In the genomic region with DNA sequence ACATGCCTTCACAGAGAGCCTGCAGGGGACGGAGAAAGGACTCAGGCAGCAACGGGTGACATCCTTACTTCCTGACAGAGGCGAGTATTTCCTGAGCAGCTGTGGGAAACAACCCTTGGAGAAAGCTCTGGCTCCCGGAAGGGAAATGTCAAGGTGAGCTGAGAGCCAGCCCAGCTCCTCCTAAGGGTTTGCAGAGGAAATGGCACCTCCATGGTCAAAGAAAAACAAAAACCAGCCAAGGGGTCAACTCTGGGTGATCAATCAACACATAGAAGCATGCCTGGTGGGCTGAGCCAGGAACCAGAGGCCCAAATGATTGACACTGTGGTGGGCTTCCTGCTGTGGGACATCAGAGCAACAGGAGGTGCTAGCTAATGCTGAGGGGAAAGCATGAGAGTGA, we compare ENCODE assay signal across 21 mouse cellular contexts. TPM values are rescaled to one million over a fixed set of nuclear protein-coding genes. Genes with fewer than 3 reads are reported as not detected.
DNase-seq lines count a peak whose midpoint lies in the region; ATAC-seq and TF ChIP-seq lines count a peak whose summit lies in the region.
"Had no signal": no experiment of that assay in that cellular context is flagged by ENCODE, and none has a peak within 500 bp of the region (broad histone marks: within the 10 kb centered on the region; RNA-seq: fewer than 3 reads in every experiment).

No protein-coding gene starts in this region.

- TF ChIP-seq POLR2A in kidney, adult 2 months (IDR thresholded peaks at IDR 0.05; ENCODE audit: low read depth, low read length): no peak

- H3K4me2 ChIP-seq in liver, embryonic 13.5 days: no peak overlapping the region
- H3K4me2 ChIP-seq in liver, postnatal 0 days (ENCODE audit: low read depth, low read length): no peak overlapping the region
- H3K4me2 ChIP-seq: heart, embryonic 11.5 days had no signal

- 0 out of 2 replicates have a peak overlapping the region, but pooled peaks have one; percentile 26 for H3K27ac ChIP-seq in liver, embryonic 13.5 days
- no peak overlapping the region for H3K27ac ChIP-seq in liver, postnatal 0 days (ENCODE audit: low read depth)
- H3K27ac ChIP-seq in kidney, adult 2 months (ENCODE audit: insufficient read depth, low read depth, low read length): no peak overlapping the region
- H3K27ac ChIP-seq: stomach, postnatal 0 days had no signal

- no peak for TF ChIP-seq EP300 in liver, postnatal 0 days (IDR thresholded peaks at IDR 0.05; ENCODE audit: low read depth)

- no peaks in the 10 kb centered on the region for H3K27me3 ChIP-seq in liver, embryonic 13.5 days
- H3K27me3 ChIP-seq in liver, postnatal 0 days (ENCODE audit: insufficient read depth, low read length): no peaks in the 10 kb centered on the region
- H3K27me3 ChIP-seq in kidney, adult 2 months (replicated peaks; ENCODE audit: control insufficient read depth, insufficient read depth, low read length): no peaks in the 10 kb centered on the region

- H3K9me3 ChIP-seq in liver, embryonic 13.5 days (replicated peaks): no peaks in the 10 kb centered on the region
- no peaks in the 10 kb centered on the region for H3K9me3 ChIP-seq in liver, postnatal 0 days (ENCODE audit: low read length)

- TF ChIP-seq CTCF in liver, postnatal 0 days (IDR thresholded peaks at IDR 0.05; ENCODE audit: low read depth): no peak
- TF ChIP-seq CTCF in kidney, adult 2 months (conservative IDR thresholded peaks at IDR 0.05; ENCODE audit: insufficient read depth, insufficient read length, low read depth, low read length): no peak

- no peak overlapping the region for H3K9ac ChIP-seq in liver, embryonic 13.5 days
- H3K9ac ChIP-seq in liver, postnatal 0 days (replicated peaks): no peak overlapping the region

- 47% methylated on average over 4 of the region's 4 CpGs for WGBS in liver, embryonic 13.5 days (ENCODE audit: insufficient replicate concordance)
- 59% methylated on average over 4 of the region's 4 CpGs for WGBS in liver, postnatal 0 days (ENCODE audit: insufficient replicate concordance)
- 45% methylated on average over 4 of the region's 4 CpGs for WGBS in kidney, adult 2 months

- peak; percentile 25 to 69 for DNase-seq in adrenal gland, adult (ENCODE audit: inconsistent age in 2 of 2, low spot score in 1 of 2)
- DNase-seq in adrenal gland, postnatal 4 days (ENCODE audit: low spot score in 2 of 2): no peak
- no peak for DNase-seq in liver, embryonic 13.5 days
- DNase-seq in liver, postnatal 0 days: no peak
- DNase-seq in kidney, adult 2 months: peak; percentile 40
- DNase-seq in kidney, postnatal 36 days: peak; percentile 29 to 33
- DNase-seq in spleen, postnatal 10 days (ENCODE audit: low spot score in 2 of 2): no peak
- DNase-seq: cerebellum, adult 9-10 months; gastrocnemius, postnatal 10 days; heart, postnatal 36 days; spleen, adult 18-20 months; thymus, postnatal 4 days had no signal

- H3K4me1 ChIP-seq in liver, embryonic 13.5 days (replicated peaks): no peaks in the 10 kb centered on the region
- H3K4me1 ChIP-seq in liver, postnatal 0 days (ENCODE audit: insufficient read depth): peaks cover 2% of the 10 kb centered on the region; the same call in 1 of the 2 replicates
- H3K4me1 ChIP-seq in kidney, adult 2 months (ENCODE audit: control insufficient read depth, insufficient read depth, low read length): no peaks in the 10 kb centered on the region

- H3K4me3 ChIP-seq in liver, embryonic 13.5 days (replicated peaks): no peak overlapping the region
- no peak overlapping the region for H3K4me3 ChIP-seq in liver, postnatal 0 days (ENCODE audit: low read depth, low read length)
- H3K4me3 ChIP-seq in kidney, adult 2 months (ENCODE audit: insufficient read depth, low read depth, low read length): no peak overlapping the region
- H3K4me3 ChIP-seq: erythroblast, embryonic 14.5 days had no signal

- ATAC-seq in liver, embryonic 13.5 days (ENCODE audit: low read depth): no peak
- ATAC-seq in liver, postnatal 0 days: no peak
- ATAC-seq in inflammation-experienced regulatory T-cells, adult 6 months: no peak
- ATAC-seq: activated CD4-positive, CD25-positive, alpha-beta regulatory T cell, adult 4 months; forebrain, embryonic 16.5 days; lung, postnatal 0 days had no signal

- no peaks in the 10 kb centered on the region for H3K36me3 ChIP-seq in liver, embryonic 13.5 days
- no peaks in the 10 kb centered on the region; the same call in 1 of the 2 replicates for H3K36me3 ChIP-seq in liver, postnatal 0 days (replicated peaks; ENCODE audit: insufficient read depth, low read length)
- no peaks in the 10 kb centered on the region for H3K36me3 ChIP-seq in kidney, adult 2 months (ENCODE audit: control insufficient read depth, insufficient read depth, low read length)

RNA-seq across cellular contexts. Expression of a gene that starts 29.6 kb away (rescaled TPM):
- total RNA-seq in adrenal gland, postnatal 4 days (2021): 10 to 100 TPM in 1 of 2 experiments, 1 to 10 TPM in 1; 7.3 to 54.5 TPM
- polyA plus RNA-seq in liver, embryonic 13.5 days (2015; fragmentation: Nextera tagmentation; extraction: Ambion mirVana): 7.7 and 7.9 TPM in 2 replicates
- 589 and 592 TPM in 2 replicates for polyA plus RNA-seq in liver, postnatal 0 days (2015; fragmentation: Nextera tagmentation; extraction: Ambion mirVana)
- polyA plus RNA-seq in kidney, adult 2 months (2012; rRNA removed): 7.1 and 8.7 TPM in 2 replicates
- 1 to 10 TPM in 2 of 3 experiments, under 1 TPM in 1; 0.74 to 2.5 (median 1.9) TPM for polyA plus RNA-seq in inflammation-experienced regulatory T-cells, adult 6 months (2017; shearing (Covaris generic))
- total RNA-seq: monocyte, adult 5-6 weeks; neutrophil, adult 5-6 weeks had no signal

RNA-seq across cellular contexts. Expression of a gene that starts 52.0 kb away (rescaled TPM):
- total RNA-seq in adrenal gland, postnatal 4 days (2021): 10 to 100 TPM; 20.7 to 21.6 TPM
- polyA plus RNA-seq in liver, embryonic 13.5 days (2015; fragmentation: Nextera tagmentation; extraction: Ambion mirVana): 1.0 and 1.2 TPM in 2 replicates
- polyA plus RNA-seq in liver, postnatal 0 days (2015; fragmentation: Nextera tagmentation; extraction: Ambion mirVana): 2.2 and 3.2 TPM in 2 replicates
- polyA plus RNA-seq in kidney, adult 2 months (2012; rRNA removed): 7.2 and 8.9 TPM in 2 replicates
- under 1 TPM in 1 of 3 experiments, not detected in 2; 0.88 TPM for polyA plus RNA-seq in inflammation-experienced regulatory T-cells, adult 6 months (2017; shearing (Covaris generic))
- polyA plus RNA-seq: erythroblast, embryonic 14.5 days had no signal

Comparison
In these comparisons a context has a peak if more than half of its experiments do, and no peak if none do; other contexts are left out.
1. DNase-seq: peak in adrenal gland, adult (2 of 2), kidney, adult 2 months (single experiment) and kidney, postnatal 36 days (2 of 2); none in adrenal gland, postnatal 4 days (0 of 2), liver, embryonic 13.5 days (single experiment), liver, postnatal 0 days (single experiment) and spleen, postnatal 10 days (0 of 2).
2. RNA of a gene that starts 29.6 kb away (polyA plus RNA-seq): 589 to 592 TPM in liver, postnatal 0 days; 7.7 to 7.9 TPM in liver, embryonic 13.5 days, 7.1 to 8.7 TPM in kidney, adult 2 months and 0.74 to 2.5 TPM in inflammation-experienced regulatory T-cells, adult 6 months; every median in the first group is over 10 times any median in the second.